Comparison of ENCODE assay signal across 28 mouse cellular contexts in genomic region chr8:5938057-5938456, GRCm38 (mm10).
"Had no signal": no experiment of that assay in that cellular context is flagged by ENCODE, and none has a peak within 500 bp of the region (broad histone marks: within the 10 kb centered on the region; RNA-seq: fewer than 3 reads in every experiment).

No protein-coding gene starts in this region.

- H3K4me3 ChIP-seq: embryonic facial prominence, embryonic 10.5 days; embryonic facial prominence, embryonic 12.5 days; embryonic facial prominence, embryonic 13.5 days; embryonic facial prominence, embryonic 15.5 days; erythroblast, embryonic 14.5 days; forebrain, embryonic 10.5 days; forebrain, embryonic 12.5 days; forebrain, embryonic 13.5 days; forebrain, embryonic 15.5 days; gastrocnemius, adult 2 months; heart, adult 2 months had no signal

- DNase-seq: cerebellum, adult 18-20 months; cerebellum, adult 2 months; cerebellum, adult 8-10 months; cerebellum, adult 9-10 months; cerebellum, adult 9-11 months; cerebellum, postnatal 10 days; cerebellum, postnatal 14 days; cerebellum, postnatal 25 days; cerebellum, postnatal 36 days; embryo, embryonic 11 days; forebrain, postnatal 0 days; gastrocnemius, adult 2 months; gastrocnemius, postnatal 10 days; gastrocnemius, postnatal 14 days; gastrocnemius, postnatal 25 days; gastrocnemius, postnatal 36 days; heart, adult 18-20 months; heart, adult 2 months had no signal

- H3K27me3 ChIP-seq: embryonic facial prominence, embryonic 12.5 days; embryonic facial prominence, embryonic 13.5 days; embryonic facial prominence, embryonic 15.5 days; forebrain, embryonic 12.5 days; forebrain, embryonic 13.5 days; forebrain, embryonic 15.5 days had no signal

- H3K9ac ChIP-seq: embryonic facial prominence, embryonic 12.5 days; embryonic facial prominence, embryonic 13.5 days; embryonic facial prominence, embryonic 15.5 days; forebrain, embryonic 12.5 days; forebrain, embryonic 13.5 days; forebrain, embryonic 15.5 days; forebrain, postnatal 0 days had no signal

- H3K4me2 ChIP-seq: embryonic facial prominence, embryonic 12.5 days; embryonic facial prominence, embryonic 13.5 days; embryonic facial prominence, embryonic 15.5 days; forebrain, embryonic 12.5 days; forebrain, embryonic 13.5 days; forebrain, embryonic 15.5 days had no signal

- H3K4me1 ChIP-seq: embryonic facial prominence, embryonic 10.5 days; embryonic facial prominence, embryonic 12.5 days; embryonic facial prominence, embryonic 13.5 days; embryonic facial prominence, embryonic 15.5 days; forebrain, embryonic 10.5 days; forebrain, embryonic 12.5 days; forebrain, embryonic 13.5 days; forebrain, embryonic 15.5 days had no signal

- ATAC-seq: forebrain, embryonic 13.5 days; forebrain, embryonic 15.5 days; forebrain, embryonic 16.5 days; forebrain, postnatal 0 days had no signal

- H3K9me3 ChIP-seq: embryonic facial prominence, embryonic 12.5 days; embryonic facial prominence, embryonic 13.5 days; embryonic facial prominence, embryonic 15.5 days; forebrain, embryonic 10.5 days; forebrain, embryonic 12.5 days; forebrain, embryonic 13.5 days; forebrain, embryonic 15.5 days had no signal

- H3K36me3 ChIP-seq: embryonic facial prominence, embryonic 10.5 days; embryonic facial prominence, embryonic 12.5 days; embryonic facial prominence, embryonic 13.5 days; embryonic facial prominence, embryonic 15.5 days; forebrain, embryonic 10.5 days; forebrain, embryonic 12.5 days; forebrain, embryonic 15.5 days had no signal

- H3K27ac ChIP-seq: embryonic facial prominence, embryonic 10.5 days; embryonic facial prominence, embryonic 12.5 days; embryonic facial prominence, embryonic 13.5 days; embryonic facial prominence, embryonic 15.5 days; forebrain, embryonic 10.5 days; forebrain, embryonic 12.5 days; forebrain, embryonic 13.5 days; forebrain, embryonic 15.5 days; gastrocnemius, adult 2 months; heart, adult 2 months had no signal
